Comparison of ENCODE assay signal across 25 mouse cellular contexts in the genomic region with DNA sequence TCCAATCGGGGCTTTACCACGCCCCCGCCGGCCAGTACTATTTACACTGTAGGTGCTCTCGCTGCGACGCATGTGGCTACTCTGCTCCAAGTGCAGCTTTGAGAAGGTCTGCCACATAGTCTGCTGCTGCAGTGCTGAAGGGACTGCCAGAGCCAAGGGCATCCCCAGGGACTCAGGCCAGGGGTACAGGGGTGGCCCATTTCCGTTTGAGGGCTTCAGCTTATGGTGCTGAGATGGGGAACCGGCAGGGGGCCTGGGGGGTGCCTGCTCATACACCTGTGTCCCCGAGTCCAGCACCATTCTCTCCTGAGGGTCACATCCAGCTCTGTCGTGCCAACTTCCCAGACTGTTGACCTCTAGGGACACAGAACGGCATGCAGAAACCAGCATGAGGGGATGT. TPM values are rescaled to one million over a fixed set of nuclear protein-coding genes. Genes with fewer than 3 reads are reported as not detected.
DNase-seq lines count a peak whose midpoint lies in the region; ATAC-seq lines count a peak whose summit lies in the region.
"Had no signal": no experiment of that assay in that cellular context is flagged by ENCODE, and none has a peak within 500 bp of the region (broad histone marks: within the 10 kb centered on the region; RNA-seq: fewer than 3 reads in every experiment).

No protein-coding gene starts in this region.

- no peak overlapping the region for H3K27ac ChIP-seq in embryonic facial prominence, embryonic 13.5 days
- no peak overlapping the region for H3K27ac ChIP-seq in embryonic facial prominence, embryonic 10.5 days (replicated peaks)
- no peak overlapping the region for H3K27ac ChIP-seq in hindbrain, embryonic 14.5 days
- H3K27ac ChIP-seq in hindbrain, embryonic 11.5 days (ENCODE audit: low read depth, low read length), result no peak overlapping the region
- H3K27ac ChIP-seq in neural tube, embryonic 15.5 days (replicated peaks), result no peak overlapping the region
- H3K27ac ChIP-seq: forebrain, embryonic 12.5 days; heart, embryonic 10.5 days; kidney, embryonic 15.5 days; left cerebral cortex, adult 2 months; limb, embryonic 15.5 days; liver, embryonic 14.5 days had no signal

- 0 out of 2 replicates have a peak overlapping the region, but pooled peaks have one; percentile 36 for H3K9ac ChIP-seq in embryonic facial prominence, embryonic 13.5 days
- H3K9ac ChIP-seq in hindbrain, embryonic 14.5 days, result no peak overlapping the region
- no peak overlapping the region for H3K9ac ChIP-seq in hindbrain, embryonic 11.5 days (ENCODE audit: low read depth, low read length)
- no peak overlapping the region for H3K9ac ChIP-seq in neural tube, embryonic 15.5 days (replicated peaks)
- H3K9ac ChIP-seq: kidney, embryonic 15.5 days; limb, embryonic 15.5 days; liver, embryonic 14.5 days; lung, embryonic 14.5 days had no signal

- no peaks in the 10 kb centered on the region for H3K9me3 ChIP-seq in embryonic facial prominence, embryonic 13.5 days
- H3K9me3 ChIP-seq in embryonic facial prominence, embryonic 10.5 days, result no peaks in the 10 kb centered on the region
- no peaks in the 10 kb centered on the region for H3K9me3 ChIP-seq in hindbrain, embryonic 14.5 days (ENCODE audit: control insufficient read depth, low read length)
- no peaks in the 10 kb centered on the region for H3K9me3 ChIP-seq in hindbrain, embryonic 11.5 days (ENCODE audit: control insufficient read depth, low read length)
- no peaks in the 10 kb centered on the region for H3K9me3 ChIP-seq in neural tube, embryonic 15.5 days (replicated peaks)
- H3K9me3 ChIP-seq: forebrain, embryonic 12.5 days; G1E; heart, embryonic 10.5 days; kidney, embryonic 15.5 days; limb, embryonic 15.5 days had no signal

- H3K4me1 ChIP-seq in embryonic facial prominence, embryonic 13.5 days, result peaks cover 28% of the 10 kb centered on the region
- H3K4me1 ChIP-seq in embryonic facial prominence, embryonic 10.5 days, result peaks cover 34% of the 10 kb centered on the region
- peaks cover 35% of the 10 kb centered on the region for H3K4me1 ChIP-seq in hindbrain, embryonic 14.5 days (replicated peaks; ENCODE audit: control insufficient read depth, insufficient read depth, low read length)
- peaks cover 15% of the 10 kb centered on the region; the same call in 1 of the 2 replicates for H3K4me1 ChIP-seq in hindbrain, embryonic 11.5 days (replicated peaks; ENCODE audit: control insufficient read depth, insufficient read depth, low read length)
- H3K4me1 ChIP-seq in neural tube, embryonic 15.5 days, result peaks cover 59% of the 10 kb centered on the region

- no peak overlapping the region for H3K4me3 ChIP-seq in embryonic facial prominence, embryonic 13.5 days
- no peak overlapping the region for H3K4me3 ChIP-seq in embryonic facial prominence, embryonic 10.5 days
- H3K4me3 ChIP-seq in hindbrain, embryonic 14.5 days (replicated peaks; ENCODE audit: low read length), result no peak overlapping the region
- no peak overlapping the region for H3K4me3 ChIP-seq in hindbrain, embryonic 11.5 days (ENCODE audit: low read depth, low read length)
- H3K4me3 ChIP-seq in neural tube, embryonic 15.5 days (replicated peaks), result no peak overlapping the region
- H3K4me3 ChIP-seq: forebrain, embryonic 12.5 days; heart, embryonic 10.5 days; kidney, embryonic 15.5 days; left cerebral cortex, adult 2 months; limb, embryonic 15.5 days had no signal

- WGBS in embryonic facial prominence, embryonic 13.5 days, result 43% methylated on average over 12 of the region's 12 CpGs
- 40% methylated on average over 12 of the region's 12 CpGs for WGBS in embryonic facial prominence, embryonic 10.5 days
- 36% methylated on average over 12 of the region's 12 CpGs for WGBS in hindbrain, embryonic 14.5 days
- 33% methylated on average over 12 of the region's 12 CpGs for WGBS in hindbrain, embryonic 11.5 days
- 34% methylated on average over 12 of the region's 12 CpGs for WGBS in neural tube, embryonic 15.5 days

- no peak for DNase-seq in embryonic facial prominence, embryonic 10.5 days (ENCODE audit: low spot score)
- no peak for DNase-seq in hindbrain, embryonic 14.5 days (ENCODE audit: low spot score)
- no peak for DNase-seq in hindbrain, embryonic 11.5 days (ENCODE audit: low spot score)
- DNase-seq in right cerebral cortex, postnatal 14 days, result peak; percentile 4
- no peak for DNase-seq in right cerebral cortex, adult 2 months (ENCODE audit: low spot score in 2 of 2)
- DNase-seq in ovary, postnatal 10 days (ENCODE audit: low spot score), result no peak
- DNase-seq: adrenal gland, adult 2 months; cerebellum, adult 9-10 months; kidney, postnatal 4 days; layer of hippocampus, adult 9-11 months; left cerebral cortex, postnatal 4 days; lung, embryonic 14.5 days; right cerebral cortex, adult 18-20 months had no signal

- no peak overlapping the region for H3K4me2 ChIP-seq in embryonic facial prominence, embryonic 13.5 days
- peak overlapping the region; percentile 66; the same call in 1 of the 2 replicates for H3K4me2 ChIP-seq in hindbrain, embryonic 14.5 days (replicated peaks)
- no peak overlapping the region for H3K4me2 ChIP-seq in hindbrain, embryonic 11.5 days (replicated peaks; ENCODE audit: low read depth, low read length)
- peak overlapping the region; percentile 77; the same call in 1 of the 2 replicates for H3K4me2 ChIP-seq in neural tube, embryonic 15.5 days
- H3K4me2 ChIP-seq: kidney, embryonic 15.5 days; limb, embryonic 15.5 days; lung, embryonic 14.5 days had no signal

- H3K36me3 ChIP-seq in embryonic facial prominence, embryonic 13.5 days, result peaks cover 39% of the 10 kb centered on the region
- H3K36me3 ChIP-seq in embryonic facial prominence, embryonic 10.5 days (replicated peaks), result peaks cover 39% of the 10 kb centered on the region
- peaks cover 48% of the 10 kb centered on the region for H3K36me3 ChIP-seq in hindbrain, embryonic 14.5 days (replicated peaks; ENCODE audit: control insufficient read depth, insufficient read depth)
- peaks cover 2% of the 10 kb centered on the region; the same call in 1 of the 2 replicates for H3K36me3 ChIP-seq in hindbrain, embryonic 11.5 days (ENCODE audit: control insufficient read depth, insufficient read depth, low read length)
- peaks cover 39% of the 10 kb centered on the region for H3K36me3 ChIP-seq in neural tube, embryonic 15.5 days

- ATAC-seq in embryonic facial prominence, embryonic 13.5 days (ENCODE audit: insufficient number of reproducible peaks, insufficient read depth, low FRiP score, low TSS enrichment, low read depth), result no peak
- ATAC-seq in hindbrain, embryonic 14.5 days (ENCODE audit: low FRiP score), result no peak
- ATAC-seq in hindbrain, embryonic 11.5 days (ENCODE audit: low FRiP score), result no peak
- ATAC-seq in neural tube, embryonic 15.5 days (ENCODE audit: low FRiP score), result no peak
- ATAC-seq: intestine, postnatal 0 days had no signal

- peaks cover 18% of the 10 kb centered on the region for H3K27me3 ChIP-seq in embryonic facial prominence, embryonic 13.5 days
- H3K27me3 ChIP-seq in embryonic facial prominence, embryonic 10.5 days (replicated peaks; ENCODE audit: low read depth, poor library complexity, severe bottlenecking), result peaks cover 65% of the 10 kb centered on the region
- 0 out of 2 replicates have a peak, but pooled peaks cover 5% of the 10 kb centered on the region for H3K27me3 ChIP-seq in hindbrain, embryonic 14.5 days (ENCODE audit: control insufficient read depth, insufficient read depth, low read length)
- peaks cover 8% of the 10 kb centered on the region for H3K27me3 ChIP-seq in hindbrain, embryonic 11.5 days (ENCODE audit: control insufficient read depth, insufficient read depth, low read length)
- peaks cover 2% of the 10 kb centered on the region for H3K27me3 ChIP-seq in neural tube, embryonic 15.5 days (replicated peaks)

RNA-seq across cellular contexts. Expression of a gene that starts 4.2 kb away (rescaled TPM):
- 22.1 and 23.0 TPM in 2 replicates for polyA plus RNA-seq in embryonic facial prominence, embryonic 13.5 days (2015; fragmentation: Nextera tagmentation; extraction: Ambion mirVana)
- 20.7 and 23.9 TPM in 2 replicates for polyA plus RNA-seq in embryonic facial prominence, embryonic 10.5 days (2016; fragmentation: Nextera tagmentation; extraction: Ambion mirVana)
- polyA plus RNA-seq in hindbrain, embryonic 14.5 days (2014; fragmentation: Nextera tagmentation; extraction: Ambion mirVana), result 101 and 120 TPM in 2 replicates
- polyA plus RNA-seq in hindbrain, embryonic 11.5 days (2014; fragmentation: Nextera tagmentation; extraction: Ambion mirVana), result 31.7 and 40.2 TPM in 2 replicates
- 104 and 122 TPM in 2 replicates for polyA plus RNA-seq in neural tube, embryonic 15.5 days (2015; fragmentation: Nextera tagmentation; extraction: Ambion mirVana)

RNA-seq across cellular contexts. Expression of a gene that starts 9.6 kb away (rescaled TPM):
- polyA plus RNA-seq in embryonic facial prominence, embryonic 13.5 days (2015; fragmentation: Nextera tagmentation; extraction: Ambion mirVana), result 1.8 and 2.8 TPM in 2 replicates
- polyA plus RNA-seq in embryonic facial prominence, embryonic 10.5 days (2016; fragmentation: Nextera tagmentation; extraction: Ambion mirVana), result 0.62 and 0.69 TPM in 2 replicates
- polyA plus RNA-seq in hindbrain, embryonic 14.5 days (2014; fragmentation: Nextera tagmentation; extraction: Ambion mirVana), result 4.0 and 4.3 TPM in 2 replicates
- polyA plus RNA-seq in hindbrain, embryonic 11.5 days (2014; fragmentation: Nextera tagmentation; extraction: Ambion mirVana), result 2.7 and 3.1 TPM in 2 replicates
- 5.7 and 6.2 TPM in 2 replicates for polyA plus RNA-seq in neural tube, embryonic 15.5 days (2015; fragmentation: Nextera tagmentation; extraction: Ambion mirVana)

RNA-seq across cellular contexts. Expression of a gene that starts 10.4 kb away (rescaled TPM):
- polyA plus RNA-seq in embryonic facial prominence, embryonic 13.5 days (2015; fragmentation: Nextera tagmentation; extraction: Ambion mirVana), result 10.2 and 11.1 TPM in 2 replicates
- 9.9 and 11.6 TPM in 2 replicates for polyA plus RNA-seq in embryonic facial prominence, embryonic 10.5 days (2016; fragmentation: Nextera tagmentation; extraction: Ambion mirVana)
- polyA plus RNA-seq in hindbrain, embryonic 14.5 days (2014; fragmentation: Nextera tagmentation; extraction: Ambion mirVana), result 9.5 and 12.2 TPM in 2 replicates
- 6.0 and 10.0 TPM in 2 replicates for polyA plus RNA-seq in hindbrain, embryonic 11.5 days (2014; fragmentation: Nextera tagmentation; extraction: Ambion mirVana)
- 10.6 and 11.3 TPM in 2 replicates for polyA plus RNA-seq in neural tube, embryonic 15.5 days (2015; fragmentation: Nextera tagmentation; extraction: Ambion mirVana)

RNA-seq across cellular contexts. Expression of a gene that starts 11.9 kb away (rescaled TPM):
- polyA plus RNA-seq in embryonic facial prominence, embryonic 13.5 days (2015; fragmentation: Nextera tagmentation; extraction: Ambion mirVana), result 78.9 and 81.7 TPM in 2 replicates
- 125 and 138 TPM in 2 replicates for polyA plus RNA-seq in embryonic facial prominence, embryonic 10.5 days (2016; fragmentation: Nextera tagmentation; extraction: Ambion mirVana)
- polyA plus RNA-seq in hindbrain, embryonic 14.5 days (2014; fragmentation: Nextera tagmentation; extraction: Ambion mirVana), result 43.5 and 48.2 TPM in 2 replicates
- 96.7 and 97.1 TPM in 2 replicates for polyA plus RNA-seq in hindbrain, embryonic 11.5 days (2014; fragmentation: Nextera tagmentation; extraction: Ambion mirVana)
- polyA plus RNA-seq in neural tube, embryonic 15.5 days (2015; fragmentation: Nextera tagmentation; extraction: Ambion mirVana), result 41.6 and 61.6 TPM in 2 replicates

RNA-seq across cellular contexts. Expression of a gene that starts 15.9 kb away (rescaled TPM):
- 0.13 and 0.22 TPM in 2 replicates for polyA plus RNA-seq in embryonic facial prominence, embryonic 13.5 days (2015; fragmentation: Nextera tagmentation; extraction: Ambion mirVana)
- polyA plus RNA-seq in embryonic facial prominence, embryonic 10.5 days (2016; fragmentation: Nextera tagmentation; extraction: Ambion mirVana), result 0.21 TPM in 1 of 2 replicates, not detected in the other
- 0.63 and 0.79 TPM in 2 replicates for polyA plus RNA-seq in hindbrain, embryonic 14.5 days (2014; fragmentation: Nextera tagmentation; extraction: Ambion mirVana)
- 0.21 and 0.52 TPM in 2 replicates for polyA plus RNA-seq in hindbrain, embryonic 11.5 days (2014; fragmentation: Nextera tagmentation; extraction: Ambion mirVana)
- 0.45 and 0.92 TPM in 2 replicates for polyA plus RNA-seq in neural tube, embryonic 15.5 days (2015; fragmentation: Nextera tagmentation; extraction: Ambion mirVana)
- polyA plus RNA-seq: neural tube, embryonic 11.5 days; stomach, embryonic 16.5 days had no signal

Comparison
In these comparisons a context has a peak if more than half of its experiments do, and no peak if none do; other contexts are left out.
1. H3K4me2 ChIP-seq: peak in hindbrain, embryonic 14.5 days (single experiment) and neural tube, embryonic 15.5 days (single experiment); none in embryonic facial prominence, embryonic 13.5 days (single experiment) and hindbrain, embryonic 11.5 days (single experiment).